Mouse (Mus musculus) forebrain, embryonic 11.5 days (tissue): Measurements from ENCODE around the gene Patl1. TPM values are rescaled to one million over a fixed set of nuclear protein-coding genes. Genes with fewer than 3 reads are reported as not detected.
A peak's percentile ranks its signal among the peaks of the same experiment; 100 is the strongest.

ENCODE experiments used
- ATAC-seq: fragments of 200-750 bp; cut with Nextera tagmentation; replicated peaks from 2 replicates; pipeline ENCODE4 v1.8.0; 2017; ENCODE audit warnings: moderate TSS enrichment; ENCODE audit not compliant: low FRiP score
- DNase-seq: peaks from one replicate; pipeline ENCODE4 v3.0.0-alpha.2; 2017; ENCODE audit warnings: low spot score
- H3K27ac ChIP-seq: fragments of 300-500 bp; sonication (generic); 2 replicates; pipeline ENCODE4 v1.5.1; 2014; ENCODE audit warnings: low read depth, low read length
- H3K27me3 ChIP-seq: fragments of 300-500 bp; sonication (generic); 2 replicates; pipeline ENCODE4 v1.6.1; 2014; ENCODE audit warnings: mild to moderate bottlenecking, low read length, mixed read lengths; ENCODE audit not compliant: control insufficient read depth, insufficient read depth
- H3K36me3 ChIP-seq: fragments of 300-500 bp; sonication (generic); 2 replicates; pipeline ENCODE4 v1.6.1; 2014; ENCODE audit warnings: mild to moderate bottlenecking, low read length, moderate library complexity, mixed read lengths; ENCODE audit not compliant: control insufficient read depth, insufficient read depth
- H3K4me1 ChIP-seq: fragments of 300-500 bp; sonication (generic); replicated peaks from 2 replicates; pipeline ENCODE4 v1.6.1; 2014; ENCODE audit warnings: low read length, mixed read lengths; ENCODE audit not compliant: control insufficient read depth, insufficient read depth
- H3K4me2 ChIP-seq: fragments of 300-500 bp; sonication (generic); 2 replicates; pipeline ENCODE4 v1.6.1; 2014; ENCODE audit warnings: low read depth, mild to moderate bottlenecking, low read length, moderate library complexity, mixed read lengths; ENCODE audit not compliant: severe bottlenecking
- H3K4me3 ChIP-seq: fragments of 300-500 bp; sonication (generic); 2 replicates; pipeline ENCODE4 v1.5.1; 2014; ENCODE audit warnings: low read depth, low read length
- H3K9ac ChIP-seq: fragments of 300-500 bp; sonication (generic); 2 replicates; pipeline ENCODE4 v1.6.1; 2014; ENCODE audit warnings: low read length
- H3K9me3 ChIP-seq: fragments of 300-500 bp; sonication (generic); 2 replicates; pipeline ENCODE4 v1.6.1; 2016; ENCODE audit warnings: low read length, mixed read lengths; ENCODE audit not compliant: control insufficient read depth
- WGBS: fragments of 180-500 bp; shearing (Covaris S2); extraction: QIAGEN DNeasy Blood & Tissue Kit; methylation state at CpG from one replicate; pipeline ENCODE4 v1.1.7; 2014; 5-methylcytosine and 5-hydroxymethylcytosine counted together
- polyA plus RNA-seq: library from polyadenylated mRNA; unstranded; fragments of >200 nt; fragmentation: Nextera tagmentation; extraction: Ambion mirVana; gene quantifications from 2 replicates; pipeline ENCODE4 v1.2.1, GENCODE M21; 2014

Patl1 gene
- polyA plus RNA-seq, 1 experiment from 2014 or later, result 35.5 TPM

DNA sequence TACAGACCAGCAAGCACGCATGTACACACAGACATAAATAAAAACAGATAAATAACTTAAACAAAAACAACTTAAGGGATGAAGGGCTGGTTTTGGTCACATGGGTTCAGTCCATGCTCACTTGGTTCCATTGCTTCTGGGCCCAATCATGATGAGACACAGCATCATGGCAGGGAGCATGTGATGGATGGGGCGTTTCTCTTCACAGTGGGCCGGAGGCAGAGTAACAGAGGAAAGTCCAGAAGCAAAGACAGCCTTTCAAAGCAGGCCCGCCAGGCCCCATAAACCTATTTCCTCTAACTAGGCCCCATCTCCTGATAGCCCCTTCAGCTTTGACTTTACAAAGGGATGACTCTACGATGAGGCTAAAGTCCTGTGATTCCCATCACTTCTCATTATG lies 44.4 kb downstream of the Patl1 start:
- H3K36me3 ChIP-seq, result no peaks in the 10 kb centered on the region
- no peaks in the 10 kb centered on the region for H3K4me1 ChIP-seq
- no peak overlapping the region for H3K4me3 ChIP-seq
- no peak overlapping the region for H3K9ac ChIP-seq
- ATAC-seq (no peak), DNase-seq (no peak)
- no peaks in the 10 kb centered on the region for H3K27me3 ChIP-seq
- WGBS, result 93% methylated on average over 5 of the region's 5 CpGs
- no peak overlapping the region for H3K4me2 ChIP-seq
- H3K27ac ChIP-seq, result no peak overlapping the region
- H3K9me3 ChIP-seq, result no peaks in the 10 kb centered on the region

DNA sequence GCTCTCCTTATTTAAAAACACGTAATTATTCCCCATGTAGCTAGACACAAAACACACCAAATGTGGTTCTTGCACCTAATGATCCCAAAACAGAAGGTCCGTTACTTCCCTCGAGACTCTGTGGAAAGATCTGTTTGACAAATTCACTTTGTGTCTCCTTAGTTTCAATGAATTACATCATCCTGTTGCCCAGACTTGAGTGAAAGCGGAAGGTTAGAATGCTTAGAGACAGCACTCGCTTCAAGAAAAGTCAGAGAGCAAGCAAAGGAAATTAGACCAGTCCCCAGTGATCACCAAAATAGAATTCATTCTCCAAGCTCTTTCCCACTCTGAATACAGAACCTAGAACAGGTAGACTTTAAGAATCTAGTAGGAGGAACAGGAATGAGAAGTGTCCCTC lies 45.2 kb downstream of the Patl1 start:
- no peaks in the 10 kb centered on the region for H3K4me1 ChIP-seq
- H3K36me3 ChIP-seq, result no peaks in the 10 kb centered on the region
- DNase-seq, result no peak
- ATAC-seq, result no peak
- 91% methylated on average over 5 of the region's 5 CpGs for WGBS
- H3K27ac ChIP-seq, result no peak overlapping the region
- no peak overlapping the region for H3K4me3 ChIP-seq
- H3K4me2 ChIP-seq, result no peak overlapping the region
- H3K27me3 ChIP-seq, result no peaks in the 10 kb centered on the region
- no peaks in the 10 kb centered on the region for H3K9me3 ChIP-seq
- no peak overlapping the region for H3K9ac ChIP-seq

DNA sequence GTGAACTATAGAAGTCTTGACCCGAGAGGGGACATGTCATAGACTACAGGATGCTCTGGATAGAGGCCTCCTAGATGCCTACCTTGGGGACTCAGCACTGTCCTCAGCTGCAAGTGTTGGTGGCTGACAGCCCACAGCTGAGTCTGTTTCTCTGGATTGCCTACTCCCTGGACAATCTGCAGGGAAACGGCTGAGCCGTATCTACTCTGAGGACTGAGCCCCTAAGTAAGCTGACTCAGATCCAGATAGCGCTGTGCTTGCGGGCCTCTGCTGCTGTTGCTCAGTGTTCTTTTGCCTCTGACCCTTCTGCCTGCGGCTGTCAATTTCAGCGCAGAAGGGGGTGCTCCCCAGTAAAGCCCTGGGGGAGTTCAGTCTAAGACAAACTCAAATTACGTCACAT lies 45.6 kb downstream of the Patl1 start:
- Histone ChIP-seq H3K36me3 (no peaks in the 10 kb centered on the region), H3K27ac (no peak overlapping the region), H3K4me3 (no peak overlapping the region), H3K4me1 (no peaks in the 10 kb centered on the region), H3K27me3 (no peaks in the 10 kb centered on the region), H3K4me2 (no peak overlapping the region), H3K9ac (no peak overlapping the region), H3K9me3 (no peaks in the 10 kb centered on the region)
- WGBS, result 90% methylated on average over 8 of the region's 8 CpGs
- ATAC-seq (no peak), DNase-seq (no peak)

DNA sequence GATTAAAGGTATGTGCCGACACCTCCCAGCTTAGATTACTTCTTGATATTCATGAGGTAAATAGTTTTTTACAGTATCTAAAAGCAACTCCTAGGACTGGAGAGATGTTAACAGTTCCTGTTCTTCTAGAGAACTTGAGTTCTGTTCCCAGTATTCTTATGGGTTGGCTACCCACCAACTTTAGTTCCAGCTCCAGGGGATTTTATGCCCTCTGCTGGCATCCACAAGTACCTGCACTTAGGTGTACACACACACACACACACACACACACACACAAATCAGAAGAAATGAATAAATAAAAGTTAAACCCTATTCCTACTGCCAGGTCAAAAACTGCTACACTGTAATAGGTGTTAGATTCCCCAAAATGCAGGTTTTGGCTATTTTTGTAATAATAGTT lies 52.1 kb downstream of the Patl1 start:
- no peaks in the 10 kb centered on the region for H3K36me3 ChIP-seq
- no peak overlapping the region for H3K4me2 ChIP-seq
- H3K27ac ChIP-seq, result no peak overlapping the region
- no peak overlapping the region for H3K9ac ChIP-seq
- ATAC-seq (no peak), DNase-seq (no peak)
- H3K27me3 ChIP-seq, result no peaks in the 10 kb centered on the region
- 0 out of 2 replicates have a peak overlapping the region, but pooled peaks have one; percentile 3 for H3K4me3 ChIP-seq
- 96% methylated on average over 1 of the region's 1 CpGs for WGBS
- no peaks in the 10 kb centered on the region; the same call in 1 of the 2 replicates for H3K4me1 ChIP-seq
- H3K9me3 ChIP-seq, result no peaks in the 10 kb centered on the region; the same call in 1 of the 2 replicates

DNA sequence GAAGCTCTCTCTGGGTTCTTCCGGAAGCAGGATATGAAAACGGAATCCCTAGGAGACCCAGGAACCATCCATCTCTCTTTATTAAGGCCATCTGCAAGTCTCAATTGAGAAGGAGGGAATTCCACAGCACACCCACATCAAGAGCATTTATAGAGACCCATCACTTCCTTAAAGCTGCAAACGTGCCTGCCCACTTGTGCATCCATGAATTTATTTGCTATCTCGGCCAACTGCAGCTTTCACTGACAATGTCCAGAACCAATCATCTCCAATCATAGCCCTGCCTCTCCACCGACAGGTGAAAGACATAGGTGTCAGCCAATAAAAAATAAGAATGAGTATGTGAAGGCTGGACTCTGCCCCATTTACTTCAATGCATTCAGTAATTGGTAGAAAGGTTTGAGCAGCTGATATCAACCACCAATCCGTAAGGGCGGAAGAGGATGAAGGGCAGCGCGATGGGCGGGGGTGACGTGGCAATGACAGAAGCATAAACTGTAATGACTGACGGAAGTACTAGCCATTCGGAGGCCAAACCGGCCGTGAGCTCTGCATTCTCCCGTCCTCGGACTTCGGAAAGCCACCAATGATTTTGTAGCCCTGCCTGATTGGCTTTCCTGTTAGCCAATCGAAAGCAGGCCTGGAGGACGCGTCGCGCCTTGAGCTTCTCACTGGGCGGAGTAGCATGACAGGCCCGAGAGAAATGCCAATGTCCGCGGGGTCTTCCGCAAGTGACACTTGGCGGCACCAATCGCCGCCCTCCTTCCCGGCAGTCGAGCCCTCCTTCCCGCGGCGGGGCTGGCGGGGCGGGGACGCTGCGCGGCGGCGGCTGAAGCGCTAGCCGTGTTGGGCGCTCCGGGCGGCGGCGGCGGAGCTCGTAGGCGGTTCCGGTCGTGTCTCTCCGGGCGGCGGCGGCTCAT lies 53.1 kb downstream of the Patl1 start, which contains the start of gene Osbp:
Gene Osbp, plus strand, starts transcription at position 919 of the 920 bp plus-strand sequence.
- Histone ChIP-seq H3K4me2 (peak within 1 kb of the TSS; percentile 90), H3K36me3 (no peaks in the 10 kb centered on the region), H3K27ac (peak within 1 kb of the TSS; percentile 59), H3K9ac (peak within 1 kb of the TSS; percentile 78), H3K4me1 (no peaks in the 10 kb centered on the region; the same call in 1 of the 2 replicates), H3K4me3 (peak within 1 kb of the TSS; percentile 96), H3K27me3 (no peaks in the 10 kb centered on the region), H3K9me3 (no peaks in the 10 kb centered on the region; the same call in 1 of the 2 replicates)
- WGBS, result under 1% methylated on average over 52 of the region's 59 CpGs
- ATAC-seq (peak; percentile 98), DNase-seq (peak; percentile 97)

DNA sequence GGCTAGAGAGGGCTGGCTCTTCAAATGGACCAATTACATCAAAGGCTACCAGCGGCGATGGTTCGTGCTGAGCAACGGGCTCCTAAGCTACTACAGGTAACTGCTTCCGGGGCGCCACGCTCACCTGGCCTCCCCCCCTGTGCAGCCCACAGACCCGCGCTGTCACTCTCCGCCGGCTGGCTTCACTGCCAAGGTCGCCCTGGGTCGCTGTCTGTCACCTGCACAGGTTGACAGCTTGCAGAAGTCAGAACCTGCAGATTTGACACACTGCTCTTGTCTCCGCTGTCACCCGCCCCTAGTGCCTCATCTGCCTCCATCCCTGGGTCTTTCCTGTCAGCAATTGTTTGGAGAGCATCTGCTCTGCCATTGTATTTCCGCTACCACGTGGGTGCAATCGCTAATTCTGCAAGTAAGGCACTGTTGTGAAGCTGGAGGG lies 54.0 kb downstream of the Patl1 start:
- ATAC-seq, result no peak
- Histone ChIP-seq H3K9ac (peak overlapping the region; percentile 78), H3K4me1 (no peaks in the 10 kb centered on the region; the same call in 1 of the 2 replicates), H3K4me3 (peak overlapping the region; percentile 96), H3K27me3 (no peaks in the 10 kb centered on the region), H3K9me3 (no peaks in the 10 kb centered on the region; the same call in 1 of the 2 replicates), H3K36me3 (no peaks in the 10 kb centered on the region; the same call in 1 of the 2 replicates), H3K27ac (no peak overlapping the region; the same call in 1 of the 2 replicates), H3K4me2 (peak overlapping the region; percentile 90)
- WGBS, result under 1% methylated on average over 17 of the region's 18 CpGs
- DNase-seq, result peak; percentile 70

- no peaks in the 10 kb centered on the region for H3K27me3 ChIP-seq
- H3K36me3 ChIP-seq, result peaks cover 6% of the 10 kb centered on the region; the same call in 1 of the 2 replicates
- H3K4me2 ChIP-seq, result no peak overlapping the region
- 88% methylated on average over 9 of the region's 9 CpGs for WGBS
- H3K9ac ChIP-seq, result no peak overlapping the region
- ATAC-seq, result no peak
- H3K4me3 ChIP-seq, result no peak overlapping the region
- no peak for DNase-seq
- H3K9me3 ChIP-seq, result no peaks in the 10 kb centered on the region
- H3K27ac ChIP-seq, result no peak overlapping the region
- H3K4me1 ChIP-seq, result no peaks in the 10 kb centered on the region; the same call in 1 of the 2 replicates
Measured at GRCm38 (mm10) chr19:11969155-11970050, 57.2 kb downstream of the Patl1 start.

GRCm38 (mm10) chr19:11973511-11974222 lies 61.5 kb downstream of the Patl1 start:
- H3K9ac ChIP-seq, result no peak overlapping the region
- no peak overlapping the region for H3K4me2 ChIP-seq
- no peak overlapping the region for H3K27ac ChIP-seq
- ATAC-seq (no peak), DNase-seq (no peak)
- no peaks in the 10 kb centered on the region for H3K27me3 ChIP-seq
- WGBS, result 95% methylated on average over 13 of the region's 13 CpGs
- peaks cover 6% of the 10 kb centered on the region; the same call in 1 of the 2 replicates for H3K36me3 ChIP-seq
- H3K4me3 ChIP-seq, result no peak overlapping the region
- no peaks in the 10 kb centered on the region for H3K9me3 ChIP-seq
- H3K4me1 ChIP-seq, result no peaks in the 10 kb centered on the region
